ENCODE assay signal across 13 mouse cellular contexts in genomic region chr1:153669728-153670127, GRCm38 (mm10). TPM values are rescaled to one million over a fixed set of nuclear protein-coding genes. Genes with fewer than 3 reads are reported as not detected.
"Had no signal": no experiment of that assay in that cellular context is flagged by ENCODE, and none has a peak within 500 bp of the region (broad histone marks: within the 10 kb centered on the region; RNA-seq: fewer than 3 reads in every experiment).

No protein-coding gene starts in this region.

- H3K4me1 ChIP-seq: liver, embryonic 15.5 days; lung, embryonic 15.5 days had no signal

- H3K4me3 ChIP-seq: left cerebral cortex, adult 2 months; limb, embryonic 10.5 days; liver, embryonic 15.5 days; lung, embryonic 15.5 days; stomach, embryonic 15.5 days had no signal

- DNase-seq: kidney, adult 8-10 months; lung, postnatal 14 days; thymus, postnatal 36 days had no signal

- H3K4me2 ChIP-seq: liver, embryonic 15.5 days; lung, embryonic 15.5 days; stomach, embryonic 15.5 days had no signal

- H3K27ac ChIP-seq: left cerebral cortex, adult 2 months; limb, embryonic 10.5 days; liver, embryonic 15.5 days; lung, embryonic 15.5 days; stomach, embryonic 15.5 days had no signal

- ATAC-seq: inflammation-experienced regulatory T-cells, adult 6 months; intestine, postnatal 0 days had no signal

- H3K9ac ChIP-seq: liver, embryonic 15.5 days; lung, embryonic 15.5 days; stomach, embryonic 15.5 days had no signal

- H3K9me3 ChIP-seq: limb, embryonic 10.5 days; liver, embryonic 15.5 days; lung, embryonic 15.5 days; stomach, embryonic 15.5 days had no signal

- H3K36me3 ChIP-seq: limb, embryonic 10.5 days; liver, embryonic 15.5 days; lung, embryonic 15.5 days; stomach, embryonic 15.5 days had no signal

RNA-seq across cellular contexts. Expression of gene Rgs8, which starts 16.9 kb away (rescaled TPM):
- total RNA-seq: megakaryocyte-erythroid progenitor cell, adult 5-6 weeks; monocyte, adult 5-6 weeks; neutrophil, adult 5-6 weeks had no signal
